Mouse (Mus musculus): ENCODE measurements at regions not wholly inside any gene's neighbourhood (a gene's known extent, or its start where the extent isn't known, plus 50 kb on each side); places are given as distances from the start of the nearest gene placed in this dataset.
A peak's percentile ranks its signal among the peaks of the same experiment; 100 is the strongest.

- DNase-seq = no peak
These were observed 550.4 kb downstream of the Gm597 start for GRCm38 (mm10) chr1:28229611-28230010.

DNA sequence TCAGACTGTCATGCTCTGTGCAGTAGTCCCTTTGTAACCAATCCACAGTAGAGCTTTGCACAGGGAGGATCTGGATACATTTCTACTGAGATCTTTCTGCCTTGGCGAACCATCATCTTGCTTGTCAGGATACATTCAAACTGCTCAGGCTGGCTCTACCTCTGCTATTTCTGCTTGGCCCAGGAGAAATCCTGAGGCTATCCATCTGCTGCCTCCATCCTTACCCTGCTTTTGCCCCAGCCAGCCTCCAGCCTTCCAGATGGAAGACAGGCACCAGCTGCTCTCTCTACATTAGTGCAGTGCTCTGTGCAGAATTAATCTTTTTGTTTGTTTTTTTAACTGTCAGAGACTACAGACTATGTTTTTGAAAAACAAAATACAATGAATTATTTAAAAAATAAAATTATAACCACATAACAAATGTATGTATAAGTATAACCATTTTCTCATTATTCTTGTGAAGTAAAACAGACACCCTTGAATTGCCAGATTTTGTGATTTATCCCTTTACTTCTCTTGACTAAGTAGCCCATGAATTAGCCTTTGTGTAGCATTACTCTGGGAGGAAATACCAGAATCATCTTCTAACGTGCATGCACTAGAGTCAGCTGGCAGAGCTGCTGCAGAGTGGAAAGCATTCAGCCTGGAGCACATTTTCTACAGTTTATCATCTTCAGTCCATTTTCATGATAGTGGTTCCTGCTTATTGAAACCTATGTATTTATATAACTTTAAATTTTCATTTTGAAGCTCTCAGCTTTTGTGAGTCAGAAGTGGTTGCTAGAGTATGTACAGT lies 565.6 kb downstream of the Gm597 start:
- DNase-seq = peak; percentile 96

All from cerebellum, adult 9-11 months (tissue).